ENCODE assay signal across 8 mouse cellular contexts in the genomic region with DNA sequence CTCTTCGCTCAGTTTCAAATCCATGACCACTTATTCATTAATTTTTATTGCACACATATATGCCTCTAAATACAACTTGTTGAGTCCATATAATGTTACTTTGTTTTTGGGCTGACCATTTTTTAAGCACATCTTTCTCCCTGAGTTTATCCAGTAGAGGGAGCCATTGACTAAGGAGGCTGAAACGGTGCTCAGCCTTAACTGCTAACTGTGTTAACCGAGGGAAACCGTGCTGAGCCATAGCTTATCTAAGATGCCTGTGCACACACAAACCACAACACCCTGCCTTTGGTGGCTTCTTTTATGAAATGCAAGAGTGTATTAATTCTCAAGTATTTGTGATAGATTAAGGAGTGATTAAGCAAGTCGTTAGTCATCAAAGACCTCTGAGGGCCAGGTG. TPM values are rescaled to one million over a fixed set of nuclear protein-coding genes. Genes with fewer than 3 reads are reported as not detected.
A peak's percentile ranks its signal among the peaks of the same experiment; 100 is the strongest.
DNase-seq lines count a peak whose midpoint lies in the region; ATAC-seq and TF ChIP-seq lines count a peak whose summit lies in the region.

No protein-coding gene starts in this region.

- no peaks in the 10 kb centered on the region for H3K9me3 ChIP-seq in heart, embryonic 12.5 days (replicated peaks)
- H3K9me3 ChIP-seq in midbrain, postnatal 0 days (ENCODE audit: low read length) = no peaks in the 10 kb centered on the region
- H3K9me3 ChIP-seq in midbrain, embryonic 16.5 days (replicated peaks; ENCODE audit: control insufficient read depth, low read length, poor library complexity, severe bottlenecking) = no peaks in the 10 kb centered on the region
- H3K9me3 ChIP-seq in kidney, embryonic 14.5 days (ENCODE audit: control insufficient read depth, low read length) = no peaks in the 10 kb centered on the region

- no peak overlapping the region for H3K9ac ChIP-seq in heart, embryonic 12.5 days
- no peak overlapping the region for H3K9ac ChIP-seq in midbrain, postnatal 0 days (replicated peaks; ENCODE audit: low read length, poor library complexity, severe bottlenecking)
- no peak overlapping the region for H3K9ac ChIP-seq in midbrain, embryonic 16.5 days (ENCODE audit: low read depth, low read length)
- H3K9ac ChIP-seq in kidney, embryonic 14.5 days (ENCODE audit: low read depth, low read length) = no peak overlapping the region

- H3K4me3 ChIP-seq in heart, embryonic 12.5 days = no peak overlapping the region
- no peak overlapping the region for H3K4me3 ChIP-seq in midbrain, postnatal 0 days (ENCODE audit: low read depth, low read length)
- H3K4me3 ChIP-seq in midbrain, embryonic 16.5 days (ENCODE audit: low read depth, low read length) = no peak overlapping the region
- H3K4me3 ChIP-seq in kidney, embryonic 14.5 days (ENCODE audit: low read length) = no peak overlapping the region

- DNase-seq in heart, adult 11 months = peak; percentile 69
- peak; percentile 45 for DNase-seq in midbrain, postnatal 0 days (ENCODE audit: low spot score)
- DNase-seq in embryo, embryonic 10.5 days (ENCODE audit: low spot score) = peak; percentile 72
- DNase-seq in splenic B cell, adult 2 months (ENCODE audit: low read depth, low spot score) = peak; percentile 49
- DNase-seq in right cerebral cortex, postnatal 14 days = no peak

- ATAC-seq in heart, embryonic 12.5 days (ENCODE audit: insufficient number of reproducible peaks, low FRiP score) = no peak
- no peak for ATAC-seq in midbrain, postnatal 0 days (ENCODE audit: low FRiP score)
- ATAC-seq in midbrain, embryonic 16.5 days = no peak
- no peak for ATAC-seq in kidney, embryonic 14.5 days (ENCODE audit: low FRiP score, low TSS enrichment)

- H3K36me3 ChIP-seq in heart, embryonic 12.5 days = peaks cover 40% of the 10 kb centered on the region
- H3K36me3 ChIP-seq in midbrain, postnatal 0 days (ENCODE audit: insufficient read depth, low read length) = peaks cover 33% of the 10 kb centered on the region; the same call in 1 of the 2 replicates
- peaks cover 14% of the 10 kb centered on the region for H3K36me3 ChIP-seq in midbrain, embryonic 16.5 days (ENCODE audit: control insufficient read depth, insufficient read depth, low read length)
- peaks cover 19% of the 10 kb centered on the region for H3K36me3 ChIP-seq in splenic B cell, adult 2 months (ENCODE audit: control insufficient read depth, insufficient read depth, low read length, poor library complexity, severe bottlenecking)
- H3K36me3 ChIP-seq in kidney, embryonic 14.5 days (ENCODE audit: control insufficient read depth, insufficient read depth, low read length) = peaks cover 62% of the 10 kb centered on the region

- no peaks in the 10 kb centered on the region for H3K27me3 ChIP-seq in heart, embryonic 12.5 days (replicated peaks)
- H3K27me3 ChIP-seq in midbrain, postnatal 0 days (ENCODE audit: insufficient read depth, low read length) = no peaks in the 10 kb centered on the region
- H3K27me3 ChIP-seq in midbrain, embryonic 16.5 days (ENCODE audit: control insufficient read depth, insufficient read depth, low read depth, low read length) = no peaks in the 10 kb centered on the region
- H3K27me3 ChIP-seq in splenic B cell, adult 2 months (ENCODE audit: control insufficient read depth, insufficient read depth, low read length, poor library complexity, severe bottlenecking) = no peaks in the 10 kb centered on the region
- no peaks in the 10 kb centered on the region for H3K27me3 ChIP-seq in kidney, embryonic 14.5 days (ENCODE audit: control insufficient read depth, insufficient read depth, low read length)

- TF ChIP-seq CTCF in midbrain, postnatal 0 days (IDR thresholded peaks at IDR 0.05) = peak; percentile 78

- no peak overlapping the region for H3K27ac ChIP-seq in heart, embryonic 12.5 days (ENCODE audit: poor library complexity, severe bottlenecking)
- no peak overlapping the region for H3K27ac ChIP-seq in midbrain, postnatal 0 days (ENCODE audit: low read depth, low read length)
- H3K27ac ChIP-seq in midbrain, embryonic 16.5 days (ENCODE audit: low read length) = no peak overlapping the region
- H3K27ac ChIP-seq in kidney, embryonic 14.5 days (ENCODE audit: low read depth, low read length) = no peak overlapping the region

- WGBS in heart, embryonic 12.5 days = 38% methylated on average over 5 of the region's 5 CpGs
- WGBS in midbrain, postnatal 0 days = 51% methylated on average over 5 of the region's 5 CpGs
- 53% methylated on average over 5 of the region's 5 CpGs for WGBS in midbrain, embryonic 16.5 days
- WGBS in kidney, embryonic 14.5 days = 54% methylated on average over 5 of the region's 5 CpGs

- no peaks in the 10 kb centered on the region for H3K4me1 ChIP-seq in heart, embryonic 12.5 days (replicated peaks)
- H3K4me1 ChIP-seq in midbrain, postnatal 0 days (ENCODE audit: insufficient read depth, low read length) = no peaks in the 10 kb centered on the region
- no peaks in the 10 kb centered on the region for H3K4me1 ChIP-seq in midbrain, embryonic 16.5 days (ENCODE audit: control insufficient read depth, insufficient read depth, low read length)
- H3K4me1 ChIP-seq in kidney, embryonic 14.5 days (ENCODE audit: control insufficient read depth, insufficient read depth, low read length) = no peaks in the 10 kb centered on the region

- no peak overlapping the region for H3K4me2 ChIP-seq in heart, embryonic 12.5 days
- H3K4me2 ChIP-seq in midbrain, postnatal 0 days (ENCODE audit: low read depth, low read length, poor library complexity, severe bottlenecking) = no peak overlapping the region
- no peak overlapping the region for H3K4me2 ChIP-seq in midbrain, embryonic 16.5 days (ENCODE audit: low read length)
- no peak overlapping the region for H3K4me2 ChIP-seq in kidney, embryonic 14.5 days (replicated peaks; ENCODE audit: low read depth, low read length)

RNA-seq across cellular contexts. Expression of a gene that starts 7.3 kb away (rescaled TPM):
- 52.2 and 60.8 TPM in 2 replicates for polyA plus RNA-seq in heart, embryonic 12.5 days (2016; fragmentation: Nextera tagmentation; extraction: Ambion mirVana)
- total RNA-seq in midbrain, postnatal 0 days (2014; rRNA removed) = 19.0 and 27.3 TPM in 2 replicates
- polyA plus RNA-seq in midbrain, postnatal 0 days (2015; fragmentation: Nextera tagmentation; extraction: Ambion mirVana) = 71.5 and 73.8 TPM in 2 replicates
- polyA plus RNA-seq in midbrain, embryonic 16.5 days (2015; fragmentation: Nextera tagmentation; extraction: Ambion mirVana) = 66.6 and 73.3 TPM in 2 replicates
- polyA plus RNA-seq in kidney, embryonic 14.5 days (2014; fragmentation: Nextera tagmentation; extraction: Ambion mirVana) = 89.3 and 104 TPM in 2 replicates

RNA-seq across cellular contexts. Expression of a gene that starts 29.1 kb away (rescaled TPM):
- 493 and 506 TPM in 2 replicates for polyA plus RNA-seq in heart, embryonic 12.5 days (2016; fragmentation: Nextera tagmentation; extraction: Ambion mirVana)
- total RNA-seq in midbrain, postnatal 0 days (2014; rRNA removed) = not detected in 2 replicates
- polyA plus RNA-seq in midbrain, postnatal 0 days (2015; fragmentation: Nextera tagmentation; extraction: Ambion mirVana) = 0.11 TPM in 2 replicates
- not detected in 2 replicates for polyA plus RNA-seq in midbrain, embryonic 16.5 days (2015; fragmentation: Nextera tagmentation; extraction: Ambion mirVana)
- polyA plus RNA-seq in kidney, embryonic 14.5 days (2014; fragmentation: Nextera tagmentation; extraction: Ambion mirVana) = 0.17 and 0.23 TPM in 2 replicates

RNA-seq across cellular contexts. Expression of a gene that starts 33.5 kb away (rescaled TPM):
- 0.18 TPM in 1 of 2 replicates, not detected in the other for polyA plus RNA-seq in heart, embryonic 12.5 days (2016; fragmentation: Nextera tagmentation; extraction: Ambion mirVana)
- total RNA-seq in midbrain, postnatal 0 days (2014; rRNA removed) = 25.7 and 28.8 TPM in 2 replicates
- 15.4 and 15.8 TPM in 2 replicates for polyA plus RNA-seq in midbrain, postnatal 0 days (2015; fragmentation: Nextera tagmentation; extraction: Ambion mirVana)
- polyA plus RNA-seq in midbrain, embryonic 16.5 days (2015; fragmentation: Nextera tagmentation; extraction: Ambion mirVana) = 10.2 and 11.7 TPM in 2 replicates
- polyA plus RNA-seq in kidney, embryonic 14.5 days (2014; fragmentation: Nextera tagmentation; extraction: Ambion mirVana) = 0.20 TPM in 1 of 2 replicates, not detected in the other

Comparison
In these comparisons a context has a peak if more than half of its experiments do, and no peak if none do; other contexts are left out.
1. RNA of a gene that starts 29.1 kb away (polyA plus RNA-seq): 493 to 506 TPM in heart, embryonic 12.5 days; 0.17 to 0.23 TPM in kidney, embryonic 14.5 days, 0.11 TPM in midbrain, postnatal 0 days and not detected in midbrain, embryonic 16.5 days; every median in the first group is over 100 times any median in the second.